Mouse (Mus musculus) neural tube, embryonic 10.5 days (tissue): ENCODE results near the gene Gm10563.
"Not testable (repeated sequence)": the region's sequence is repeated elsewhere in the genome, so short reads cannot be mapped to it uniquely, and the experiment has no call there.

ENCODE experiments used
- DNase-seq: peaks from one replicate; pipeline ENCODE4 v3.0.0-alpha.2; 2017; ENCODE audit warnings: low spot score; ENCODE audit errors: extremely low spot score

Gene Gm10563

GRCm38 (mm10) chr4:155599901-155600825 is 45.0 kb downstream of the Gm10563 start:
- no peak for DNase-seq

DNA sequence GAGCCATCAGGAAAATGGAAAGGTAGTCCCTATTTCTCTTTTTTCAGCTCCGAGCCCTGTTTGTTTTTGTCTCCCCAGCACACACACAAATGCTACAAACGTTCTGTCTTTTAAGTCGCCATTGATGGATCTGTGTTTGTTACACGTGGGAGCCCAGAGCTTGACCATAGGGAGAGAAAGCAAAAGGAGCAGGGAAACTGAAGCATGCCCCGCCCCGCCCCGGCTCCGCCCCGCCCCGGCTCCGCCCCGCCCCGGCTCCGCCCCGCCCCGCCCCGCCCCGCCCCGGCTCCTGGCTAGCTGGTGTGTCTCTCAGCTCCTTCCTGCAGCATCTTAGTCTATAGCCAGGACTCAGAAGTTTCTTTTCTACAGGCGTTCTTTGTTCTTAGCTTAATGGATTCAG is 46.7 kb downstream of the Gm10563 start:
- no peak for DNase-seq

DNA sequence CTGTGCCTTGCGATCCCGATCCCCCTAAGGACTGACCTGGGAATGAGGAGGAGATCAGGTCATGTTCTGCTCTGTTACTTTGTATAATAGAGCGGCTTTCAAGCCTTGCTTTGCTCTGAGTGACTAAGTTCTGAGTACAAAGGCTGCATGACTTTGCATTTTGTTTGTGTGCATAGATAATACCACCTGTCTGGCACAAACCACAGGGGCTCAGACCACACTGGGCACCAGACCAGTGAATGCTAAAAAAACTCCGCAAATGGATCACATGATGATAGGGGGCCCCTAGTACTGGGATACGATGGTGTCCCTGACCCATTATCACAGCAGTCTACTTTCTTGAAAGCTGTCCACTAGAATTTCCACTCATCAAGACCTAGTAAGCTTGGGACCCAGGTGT is 48.6 kb downstream of the Gm10563 start:
- DNase-seq: no peak

DNA sequence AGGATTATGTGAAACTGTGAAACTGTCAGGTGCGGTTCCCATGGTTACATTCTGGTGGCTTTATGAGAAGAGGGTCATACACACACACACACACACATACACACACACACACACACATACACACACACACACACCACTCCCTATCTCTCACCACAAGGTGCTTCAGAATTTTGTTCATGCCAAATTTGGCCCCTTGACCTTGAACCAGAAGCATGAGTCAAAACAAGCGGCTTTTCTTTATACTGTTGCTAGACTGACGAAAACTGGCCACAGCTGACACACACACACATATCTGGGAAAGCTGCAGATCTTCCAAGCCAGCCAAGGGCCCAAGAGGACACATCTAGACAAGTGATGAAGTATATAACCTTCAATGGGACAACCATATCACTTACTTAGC is 49.4 kb downstream of the Gm10563 start:
- no peak for DNase-seq

DNA sequence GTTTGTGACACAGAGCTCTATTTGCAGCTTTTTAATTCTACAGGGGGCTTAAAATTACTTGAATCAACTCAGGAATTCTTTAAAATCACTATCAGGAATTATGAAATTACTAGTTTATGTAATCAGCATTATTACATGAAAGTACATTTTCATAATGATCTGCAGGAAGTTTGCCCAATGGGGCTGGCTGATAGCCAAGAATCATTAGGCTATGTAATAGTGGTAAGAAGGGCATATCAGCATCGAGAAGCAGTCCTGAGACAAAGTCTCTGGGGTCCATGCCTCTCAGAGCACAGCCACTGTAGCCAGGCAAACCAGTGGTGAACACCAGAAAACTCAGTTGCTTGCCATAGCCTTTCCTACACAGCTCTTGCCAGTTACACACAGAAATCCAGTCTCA is 51.4 kb downstream of the Gm10563 start:
- no peak for DNase-seq

DNA sequence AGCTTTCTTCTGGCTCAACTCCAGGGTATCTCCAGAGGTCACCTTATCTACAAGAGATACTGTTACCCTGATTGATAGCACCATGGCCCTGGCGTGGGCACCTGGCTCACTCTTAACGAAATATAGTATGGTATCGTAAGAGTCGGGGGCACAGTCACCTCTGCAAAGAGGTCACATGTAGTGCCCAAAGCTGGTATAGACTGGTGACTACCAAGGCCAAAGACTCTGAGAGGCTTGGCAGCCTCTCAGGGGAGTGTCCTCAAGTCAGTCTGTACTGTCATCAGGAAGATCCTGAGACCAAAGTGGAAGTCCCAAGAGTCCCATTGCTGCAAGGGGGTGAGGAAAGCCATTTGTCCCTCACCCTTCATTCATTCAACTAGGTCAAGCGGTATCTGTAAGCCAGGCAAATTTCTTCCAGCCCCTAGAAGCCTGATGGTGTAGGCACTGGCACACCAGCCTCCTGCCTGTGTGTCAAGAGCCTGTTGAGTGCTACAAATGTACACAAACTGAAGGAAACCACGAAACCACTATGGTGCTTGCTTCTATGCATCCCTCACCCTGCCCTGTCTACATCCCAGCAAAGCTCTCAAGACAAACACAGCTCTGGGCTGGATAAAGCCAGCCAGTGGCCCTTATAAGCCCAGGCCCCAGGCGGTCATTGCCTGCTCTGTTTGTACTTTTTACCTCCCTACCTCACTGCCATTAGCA is 54.0 kb downstream of the Gm10563 start:
- no peak for DNase-seq

DNA sequence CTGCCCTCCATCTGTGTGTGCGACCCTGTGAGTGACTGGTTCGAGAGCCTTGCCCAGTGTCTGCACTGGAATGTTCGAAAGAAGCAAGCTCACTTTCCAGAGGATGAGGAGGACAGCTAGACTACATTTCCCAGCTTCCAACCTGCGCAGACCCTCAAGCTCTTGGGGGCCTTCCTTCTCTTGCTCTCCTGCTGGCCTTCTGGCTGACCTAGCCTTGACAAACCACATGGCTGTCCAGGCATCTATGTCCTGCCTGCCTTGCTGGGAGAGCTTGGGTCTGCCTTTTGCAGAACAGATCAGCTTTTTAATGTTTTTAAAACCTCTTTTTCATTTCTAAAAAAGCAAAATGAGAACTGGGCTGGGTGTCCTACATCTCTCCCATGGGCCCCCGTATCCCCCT is 55.9 kb downstream of the Gm10563 start:
- no peak for DNase-seq

GRCm38 (mm10) chr4:155582279-155582905 is 62.8 kb downstream of the Gm10563 start:
- no peak for DNase-seq

DNA sequence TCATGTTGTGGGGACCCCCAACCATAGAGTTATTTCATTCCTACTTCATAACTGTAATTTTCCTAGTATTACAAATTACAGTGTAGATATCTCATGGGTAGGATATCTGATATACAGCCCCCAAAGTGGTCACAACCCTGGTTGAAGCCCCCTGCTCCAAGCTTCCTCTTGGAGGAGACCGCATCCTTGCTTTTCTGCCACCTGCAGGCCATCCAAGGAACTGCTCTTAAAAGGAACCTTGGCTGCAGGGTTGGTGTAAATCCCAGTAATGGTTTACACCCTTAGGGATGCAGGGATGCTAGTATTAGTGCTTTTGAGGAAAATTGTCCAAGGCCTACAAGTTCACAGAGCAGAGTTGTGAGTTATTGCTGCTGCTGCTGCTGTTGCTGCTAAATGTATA is 64.8 kb downstream of the Gm10563 start:
- peak; percentile 66 for DNase-seq

DNA sequence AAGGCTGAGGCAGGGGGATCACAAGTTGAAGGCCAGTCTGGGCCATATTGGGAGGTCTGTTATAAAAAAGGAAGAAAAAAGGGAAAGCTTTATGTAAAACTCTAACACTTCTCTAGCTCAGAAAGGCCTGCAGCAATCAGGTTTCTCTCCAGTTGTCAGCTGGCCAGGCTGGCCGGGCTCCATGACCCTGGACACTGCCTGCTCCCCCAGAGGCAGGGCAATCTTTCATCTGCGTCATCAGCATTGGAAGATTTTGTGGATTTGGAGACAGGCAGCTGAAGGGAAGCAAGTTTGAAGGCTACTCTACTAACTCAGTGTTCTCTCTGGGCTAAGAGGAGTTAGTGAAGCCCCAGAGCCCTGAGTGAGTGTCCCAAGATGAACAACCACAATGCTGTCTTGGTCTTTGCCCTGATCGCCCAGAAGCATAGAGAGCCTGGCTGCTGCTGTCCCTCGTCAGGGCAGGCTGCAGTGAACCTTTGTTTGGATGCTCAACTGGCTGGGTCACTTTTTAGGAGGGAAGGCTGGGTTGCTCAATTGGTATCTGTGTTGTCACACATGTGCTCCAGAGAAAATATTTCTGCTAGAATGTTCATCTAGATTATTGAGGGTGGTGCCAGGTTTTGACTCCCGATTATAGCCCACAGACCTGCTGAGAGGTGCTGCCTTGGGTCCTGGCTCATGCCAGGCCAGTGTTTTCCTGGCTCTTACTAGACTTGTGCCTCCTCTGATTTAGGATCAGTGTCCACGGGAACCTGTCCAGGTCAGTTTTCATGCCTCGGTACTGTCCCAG is 66.7 kb downstream of the Gm10563 start:
- no peak for DNase-seq

GRCm38 (mm10) chr4:155577741-155578140 is 67.5 kb downstream of the Gm10563 start:
- DNase-seq: no peak

DNA sequence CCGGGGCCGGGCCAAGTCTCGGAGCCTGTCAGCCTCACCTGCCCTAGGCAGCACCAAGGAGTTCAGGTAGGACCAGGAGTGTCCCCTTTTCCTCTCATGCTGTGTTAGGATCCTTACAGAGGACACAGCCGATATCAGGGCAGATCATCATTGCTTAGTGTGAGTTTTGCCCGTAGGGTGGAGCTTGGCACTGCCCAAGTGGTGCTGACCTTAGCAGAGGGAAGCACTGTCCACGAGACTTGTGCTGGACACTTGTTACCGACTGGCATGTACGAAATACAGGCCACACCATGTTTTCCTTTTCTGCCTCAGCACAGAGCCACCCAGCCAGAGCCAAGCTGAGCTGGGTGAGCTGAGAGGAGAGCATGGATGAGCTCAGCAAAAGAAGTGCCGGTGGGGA is 68.1 kb downstream of the Gm10563 start:
- DNase-seq: no peak

- no peak for DNase-seq
Observed at GRCm38 (mm10) chr4:155575521-155575920, 69.7 kb downstream of the Gm10563 start.

DNA sequence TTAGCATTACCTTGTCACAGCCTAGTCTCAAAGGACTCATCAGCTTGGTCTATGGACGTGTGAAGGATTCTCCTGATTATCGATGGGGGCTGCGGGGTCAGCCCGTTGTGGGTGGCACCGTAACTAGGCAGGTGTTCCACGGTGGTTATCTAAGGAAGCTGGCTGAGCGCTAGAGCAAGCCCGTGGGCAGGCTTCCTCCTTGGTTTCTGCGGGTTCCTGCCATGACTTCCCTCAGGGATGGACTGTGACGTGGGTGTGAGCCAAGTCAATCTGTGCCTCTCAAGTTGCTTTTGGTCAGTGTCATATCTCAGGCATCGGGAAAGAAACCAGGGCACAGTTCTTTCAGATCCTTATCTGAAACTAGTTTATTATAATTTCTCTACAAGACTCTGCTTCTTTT is 70.3 kb downstream of the Gm10563 start:
- DNase-seq: no peak

- DNase-seq: no peak
Observed at GRCm38 (mm10) chr4:155573876-155574275, 71.3 kb downstream of the Gm10563 start.

DNA sequence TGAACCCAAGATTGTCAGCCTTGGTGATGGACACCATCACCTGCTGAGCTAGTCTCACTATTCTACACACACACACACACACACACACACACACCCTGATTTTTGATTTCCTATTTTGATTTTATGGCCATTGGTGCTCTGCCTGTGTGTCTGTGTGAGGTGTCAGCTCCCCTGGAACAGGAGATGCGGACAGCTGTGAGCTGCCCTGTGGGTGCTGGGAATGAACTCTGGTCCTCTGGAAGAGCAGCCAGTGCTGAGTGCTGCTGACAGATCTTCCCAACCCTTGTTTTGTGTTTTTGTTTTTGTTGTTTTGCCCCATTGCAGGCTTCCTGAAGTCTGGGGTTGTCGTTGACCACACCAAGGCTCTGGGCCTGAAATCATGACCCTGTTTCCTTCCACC is 72.1 kb downstream of the Gm10563 start:
- DNase-seq: no peak

DNA sequence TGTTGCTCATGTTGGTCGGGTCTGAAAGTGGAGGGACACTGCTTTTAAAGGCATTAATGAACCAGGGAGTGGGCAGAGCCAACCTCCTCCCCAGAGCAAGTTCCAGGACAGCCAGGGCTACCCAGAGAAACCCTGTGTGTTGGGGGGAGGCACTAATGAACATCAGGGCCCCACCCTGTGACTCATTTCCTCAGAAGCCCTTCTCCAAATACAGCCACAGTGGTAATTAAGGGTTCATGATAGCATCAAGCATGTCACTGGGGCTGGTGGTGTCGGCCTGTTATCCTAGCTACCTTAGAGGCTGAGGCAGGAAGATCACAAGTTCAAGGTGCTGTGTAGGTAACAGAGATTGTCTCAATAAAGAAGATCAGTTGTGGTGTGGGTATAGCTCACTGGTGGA is 73.8 kb downstream of the Gm10563 start:
- no peak for DNase-seq

DNA sequence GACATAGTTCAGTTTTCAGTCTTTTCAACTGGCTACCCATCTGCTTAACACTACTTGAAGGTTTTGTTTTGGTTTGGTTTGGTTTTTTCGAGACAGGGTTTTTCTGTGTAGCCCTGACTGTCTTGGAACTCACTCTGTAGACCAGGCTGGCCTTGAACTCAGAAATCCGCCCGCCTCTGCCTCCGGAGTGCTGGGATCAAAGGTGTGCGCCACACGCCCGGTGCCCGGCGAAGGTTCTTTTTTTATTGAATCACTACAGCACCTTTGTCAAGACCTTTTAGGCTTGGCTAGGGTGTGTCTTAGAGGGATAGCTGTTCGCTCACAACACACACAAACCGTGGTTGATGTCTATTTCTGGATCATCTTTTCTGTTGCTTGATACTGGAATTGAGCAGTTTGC is 74.9 kb downstream of the Gm10563 start:
- not testable (repeated sequence) for DNase-seq

DNA sequence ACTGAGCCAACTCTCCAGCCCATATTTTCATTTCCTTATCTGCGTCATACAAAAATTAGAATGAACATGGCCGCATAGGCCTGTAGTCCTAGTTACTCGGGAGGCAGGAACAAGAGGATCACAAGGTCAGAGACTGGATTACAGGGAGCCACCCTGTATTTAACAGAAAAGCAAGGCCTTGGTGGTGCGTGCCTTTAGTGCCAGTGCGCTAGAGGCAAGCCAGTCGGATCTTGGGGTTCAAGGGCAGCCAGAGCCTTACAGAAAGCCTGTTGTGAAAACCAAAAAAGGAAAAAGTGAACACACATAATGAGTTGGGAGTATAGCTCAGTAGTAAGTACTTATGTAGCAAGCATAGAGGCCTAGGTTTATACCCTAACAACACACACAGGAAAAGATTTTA is 75.4 kb downstream of the Gm10563 start:
- no peak for DNase-seq

DNA sequence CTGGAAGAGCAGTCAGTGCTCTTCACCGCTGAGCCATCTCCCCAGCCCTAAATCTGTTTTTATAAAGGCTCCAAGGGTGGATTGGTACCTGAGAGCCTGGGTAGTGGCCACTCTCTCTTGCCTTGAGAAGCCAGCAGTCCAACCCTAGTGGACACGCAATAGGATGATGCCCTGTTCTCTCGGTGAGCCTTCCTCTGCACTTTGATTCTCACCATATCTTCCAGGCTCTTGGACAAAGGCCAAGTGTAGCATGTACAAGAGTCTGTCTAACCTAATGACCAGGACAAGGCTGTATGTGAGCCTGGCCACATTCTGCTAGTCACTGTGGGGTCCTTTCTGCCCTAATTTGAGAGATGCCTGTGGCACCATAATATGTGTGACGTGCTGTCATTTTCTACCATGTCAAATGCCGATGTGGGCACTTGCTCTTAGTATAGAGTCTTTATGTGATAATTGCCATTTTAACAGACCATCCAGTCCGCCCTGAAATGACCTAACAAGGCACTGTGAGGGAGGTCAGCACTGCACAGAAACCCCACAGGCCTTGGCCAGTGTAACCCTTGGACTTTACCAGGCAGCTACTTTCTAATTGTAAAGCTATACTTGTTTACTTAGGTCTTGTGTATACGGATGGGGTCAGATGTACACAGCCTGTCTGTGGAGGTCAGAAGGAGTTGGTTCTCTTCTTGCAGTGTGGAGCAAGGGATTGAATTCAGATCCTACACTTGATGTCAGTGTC is 76.4 kb downstream of the Gm10563 start:
- DNase-seq: no peak

DNA sequence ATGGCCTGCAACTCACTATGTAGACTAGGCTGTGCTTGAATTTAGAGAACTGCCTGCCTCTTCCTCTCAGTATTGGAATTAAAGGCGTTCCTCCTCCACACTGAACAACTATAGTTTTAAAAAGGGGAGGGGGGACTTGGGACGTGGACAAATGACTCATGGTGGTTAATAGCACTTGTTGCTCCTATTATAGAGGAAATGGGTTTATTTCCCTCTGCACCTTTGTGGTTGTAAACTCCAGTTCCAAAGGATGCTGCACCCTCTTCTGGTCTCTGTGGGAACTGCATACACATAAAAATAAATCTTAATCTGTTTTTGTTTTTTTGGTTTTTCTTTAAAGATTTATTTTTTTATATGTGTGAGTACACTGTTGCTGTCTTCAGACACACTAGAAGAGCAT is 77.0 kb downstream of the Gm10563 start:
- no peak for DNase-seq
